Mouse (Mus musculus) stomach, postnatal 0 days (tissue): ENCODE data around the gene Cyp4f40.

ENCODE experiments used
- CTCF ChIP-seq: IDR thresholded peaks from 2 replicates; pipeline ENCODE4 v1.5.1; 2016; ENCODE audit warnings: antibody characterized with exemption, low read depth, mild to moderate bottlenecking, moderate library complexity
- EP300 ChIP-seq: optimal IDR thresholded peaks from 2 replicates; pipeline ENCODE3; 2016; ENCODE audit warnings: antibody characterized with exemption

DNA sequence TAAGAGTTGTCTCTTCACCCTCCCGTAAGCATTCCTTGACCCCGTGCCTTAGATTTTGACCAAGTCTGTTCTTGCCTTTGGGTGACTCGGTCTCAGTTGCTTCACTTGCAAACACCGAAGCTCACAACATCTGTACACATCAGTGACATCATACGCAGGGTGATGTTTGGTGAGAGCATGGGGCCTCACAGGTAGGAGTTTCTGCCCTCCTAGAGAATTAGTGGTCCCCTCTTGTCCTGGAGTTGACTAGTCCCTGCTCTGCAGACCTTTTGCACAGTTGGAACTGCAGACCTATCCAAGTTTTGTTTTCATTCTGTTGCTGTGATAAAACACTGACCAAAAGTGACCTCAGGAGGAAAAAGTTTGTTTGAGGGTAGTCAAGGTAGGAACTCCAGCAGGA, 28.0 kb downstream of the Cyp4f40 start:
- TF ChIP-seq CTCF (no peak), EP300 (no peak)
